Mouse (Mus musculus) left cerebral cortex, adult 6 months (tissue): ENCODE results near the gene Gga1. TPM values are rescaled to one million over a fixed set of nuclear protein-coding genes. Genes with fewer than 3 reads are reported as not detected.

Source experiments
- long read RNA-seq, 2 experiments: library from polyadenylated mRNA; unstranded; transcript quantifications; one replicate each; pipeline ENCODE4 v2.0.0; 2019 to 2020
- polyA plus RNA-seq: library from polyadenylated mRNA; unstranded; fragments of <200 nt; fragmentation: Nextera tagmentation; gene quantifications from 2 replicates; pipeline ENCODE4 v1.2.3, GENCODE M21; 2021

Gga1 gene
- 5.6 and 30.0 TPM in 2 replicates for polyA plus RNA-seq
- long read RNA-seq, experiment 1, transcript Gga1-201 (17 exons, 3,034 nt) = major isoform, 171 of 224 reads
- long read RNA-seq, experiment 1, partial matches to known transcripts = 27 of 224 reads
- long read RNA-seq, experiment 1, other reads (novel, unspliced or antisense) = 26 of 224 reads
- long read RNA-seq, experiment 2, partial matches to known transcripts = 4 of 11 reads
- long read RNA-seq, experiment 2, other reads (novel, unspliced or antisense) = 5 of 11 reads

GRCm38 (mm10) chr15:78876991-78877809, at the start of gene Gga1:
Gene Gga1, plus strand, starts transcription at chr15:78877190.

GRCm38 (mm10) chr15:78842371-78843163, 34.4 kb upstream of the Gga1 start, which contains the start of gene Cdc42ep1:
Gene Cdc42ep1, plus strand, starts transcription at chr15:78842624.

GRCm38 (mm10) chr15:78855303-78855965, 21.6 kb upstream of the Gga1 start, which contains the start of gene Lgals2:
Gene Lgals2, minus strand, starts transcription at chr15:78855529.

GRCm38 (mm10) chr15:78899409-78899739, 22.4 kb downstream of the Gga1 start, which contains the start of gene Gm49510:
Gene Gm49510, plus strand, starts transcription at chr15:78899667.

GRCm38 (mm10) chr15:78899740-78900584, 23.0 kb downstream of the Gga1 start, which contains the start of gene Sh3bp1:
Gene Sh3bp1, plus strand, starts transcription at chr15:78899768.

GRCm38 (mm10) chr15:78913632-78914090, 36.7 kb downstream of the Gga1 start, which contains the start of gene Pdxp:
Gene Pdxp, plus strand, starts transcription at chr15:78913919.

GRCm38 (mm10) chr15:78926021-78926919, 49.3 kb downstream of the Gga1 start, which contains the start of gene Lgals1:
Gene Lgals1, plus strand, starts transcription at chr15:78926725.

GRCm38 (mm10) chr15:78934784-78935320, 57.9 kb downstream of the Gga1 start, which contains the start of gene Nol12:
Gene Nol12, plus strand, starts transcription at chr15:78934933.

Other genes with a start within 250 kb of the Gga1 start
- gene Elfn2, start 158.4 kb upstream of the Gga1 start, polyA plus RNA-seq = 8.0 and 9.8 TPM in 2 replicates
- gene Mfng, start 103.7 kb upstream of the Gga1 start, polyA plus RNA-seq = 2.3 and 4.0 TPM in 2 replicates
- gene Card10, start 74.1 kb upstream of the Gga1 start, polyA plus RNA-seq = 0.65 and 1.0 TPM in 2 replicates
- gene Cdc42ep1, start 34.6 kb upstream of the Gga1 start, polyA plus RNA-seq = 16.2 and 25.4 TPM in 2 replicates
- gene Lgals2, start 21.7 kb upstream of the Gga1 start, polyA plus RNA-seq = 0.36 and 0.77 TPM in 2 replicates
- gene Gm49510, start 22.5 kb downstream of the Gga1 start, polyA plus RNA-seq = 0.13 and 0.29 TPM in 2 replicates
- gene Sh3bp1, start 22.6 kb downstream of the Gga1 start, polyA plus RNA-seq = 3.0 and 5.8 TPM in 2 replicates
- 65.2 and 218 TPM in 2 replicates for gene Pdxp, start 36.7 kb downstream of the Gga1 start, polyA plus RNA-seq
- 87.8 and 99.7 TPM in 2 replicates for gene Lgals1, start 49.5 kb downstream of the Gga1 start, polyA plus RNA-seq
- gene Nol12, start 57.7 kb downstream of the Gga1 start, polyA plus RNA-seq = 51.6 and 60.7 TPM in 2 replicates
- gene Triobp, start 70.5 kb downstream of the Gga1 start, polyA plus RNA-seq = 3.9 and 5.3 TPM in 2 replicates
- gene H1f0, start 151.3 kb downstream of the Gga1 start, polyA plus RNA-seq = 61.5 and 63.8 TPM in 2 replicates
- gene Galr3, start 164.7 kb downstream of the Gga1 start, polyA plus RNA-seq = 0.16 and 0.34 TPM in 2 replicates
- gene Ankrd54, start 185.7 kb downstream of the Gga1 start, polyA plus RNA-seq = 22.1 and 28.1 TPM in 2 replicates
- gene Eif3l, start 198.0 kb downstream of the Gga1 start, polyA plus RNA-seq = 90.8 and 101 TPM in 2 replicates
- gene Micall1, start 231.7 kb downstream of the Gga1 start, polyA plus RNA-seq = 2.9 and 6.4 TPM in 2 replicates